Mouse (Mus musculus) liver, embryonic 12.5 days (tissue): Measurements from ENCODE around the gene Nudt9. TPM values are rescaled to one million over a fixed set of nuclear protein-coding genes. Genes with fewer than 3 reads are reported as not detected.
A peak's percentile ranks its signal among the peaks of the same experiment; 100 is the strongest.

ENCODE experiments used
- ATAC-seq: fragments of 200-750 bp; cut with Nextera tagmentation; 2 replicates; pipeline ENCODE4 v1.8.0; 2017; ENCODE audit warnings: moderate number of reproducible peaks, mild to moderate bottlenecking, moderate library complexity
- H3K27ac ChIP-seq: fragments of 300-500 bp; sonication (generic); 2 replicates; pipeline ENCODE4 v1.5.1; 2016; ENCODE audit warnings: mild to moderate bottlenecking
- H3K27me3 ChIP-seq: fragments of 300-500 bp; sonication (generic); replicated peaks from 2 replicates; pipeline ENCODE4 v1.6.1; 2016; ENCODE audit warnings: mild to moderate bottlenecking, moderate library complexity
- H3K36me3 ChIP-seq: fragments of 300-500 bp; sonication (generic); 2 replicates; pipeline ENCODE4 v1.6.1; 2016; ENCODE audit warnings: mild to moderate bottlenecking, moderate library complexity
- H3K4me1 ChIP-seq: fragments of 300-500 bp; sonication (generic); 2 replicates; pipeline ENCODE4 v1.6.1; 2016
- H3K4me2 ChIP-seq: fragments of 300-500 bp; sonication (generic); 2 replicates; pipeline ENCODE4 v1.6.1; 2016; ENCODE audit warnings: mild to moderate bottlenecking, moderate library complexity
- H3K4me3 ChIP-seq: fragments of 300-500 bp; sonication (generic); 2 replicates; pipeline ENCODE4 v1.5.1; 2016; ENCODE audit warnings: mild to moderate bottlenecking, moderate library complexity
- H3K9ac ChIP-seq: fragments of 300-500 bp; sonication (generic); 2 replicates; pipeline ENCODE4 v1.6.1; 2016; ENCODE audit warnings: mild to moderate bottlenecking, moderate library complexity
- H3K9me3 ChIP-seq: fragments of 300-500 bp; sonication (generic); replicated peaks from 2 replicates; pipeline ENCODE4 v1.6.1; 2016; ENCODE audit warnings: mild to moderate bottlenecking, moderate library complexity
- WGBS: fragments of 180-500 bp; shearing (Covaris S2); methylation state at CpG from one replicate; pipeline ENCODE4 v1.1.7; 2016; ENCODE audit not compliant: insufficient replicate concordance; 5-methylcytosine and 5-hydroxymethylcytosine counted together
- polyA plus RNA-seq: library from polyadenylated mRNA; unstranded; fragments of >200 nt; fragmentation: Nextera tagmentation; extraction: Ambion mirVana; gene quantifications from 2 replicates; pipeline ENCODE4 v1.2.1, GENCODE M21; 2016

Gene Nudt9
- polyA plus RNA-seq, 1 experiment from 2014 or later: 88.9 TPM

DNA sequence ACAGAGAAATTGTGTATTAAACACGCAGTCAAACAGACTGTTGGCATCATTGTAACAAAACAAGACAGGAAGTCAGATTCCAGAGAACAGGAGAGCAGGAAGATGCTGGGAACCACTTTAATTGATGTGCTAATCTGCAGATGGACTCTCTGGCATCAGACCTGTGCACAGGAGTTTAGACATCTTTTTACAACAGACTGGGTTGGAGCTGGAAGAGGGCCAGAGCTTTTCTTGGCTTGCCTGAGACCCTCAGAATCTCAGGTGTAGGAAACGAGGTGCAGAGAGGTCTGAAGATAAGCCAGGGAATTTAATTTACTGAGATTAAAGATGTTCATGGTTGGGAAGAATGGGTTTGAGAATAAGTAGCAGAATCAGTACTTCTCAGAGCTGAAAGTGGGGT lies 43.6 kb downstream of the Nudt9 start:
- 63% methylated on average over 2 of the region's 2 CpGs for WGBS

DNA sequence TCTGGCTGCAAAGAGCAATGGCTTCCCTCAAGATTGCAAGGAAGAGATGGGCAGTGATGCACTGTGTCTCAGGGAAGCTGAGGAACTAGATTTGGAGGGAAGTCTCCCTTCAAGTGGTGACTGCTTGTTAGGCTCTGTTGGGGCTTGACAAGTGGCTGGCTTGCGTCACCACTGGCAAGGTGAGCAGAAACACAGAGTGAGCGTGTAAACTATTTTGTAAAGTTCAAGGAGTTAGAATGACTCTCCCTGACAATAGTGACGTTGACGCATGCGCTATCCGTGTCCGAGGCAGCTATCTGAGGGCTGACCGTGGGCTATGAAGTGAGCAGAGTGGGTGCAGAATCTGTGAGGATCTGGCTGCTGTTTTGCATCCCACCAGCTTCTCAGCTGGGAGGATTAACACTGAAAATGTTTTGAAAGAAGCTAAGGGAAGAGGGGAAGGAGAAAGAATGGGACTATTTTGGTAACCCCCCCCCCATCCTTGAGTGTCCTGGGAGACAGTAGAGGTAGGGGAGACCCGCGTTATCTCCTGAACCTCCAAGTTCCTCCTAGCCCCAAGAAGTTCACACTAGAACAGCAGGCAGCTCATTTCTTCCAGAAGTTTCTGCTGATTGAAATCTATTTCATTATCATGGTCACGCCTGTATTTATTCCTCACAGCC lies 49.4 kb downstream of the Nudt9 start:
- H3K27ac ChIP-seq: no peak overlapping the region
- no peak overlapping the region for H3K9ac ChIP-seq
- H3K9me3 ChIP-seq: no peaks in the 10 kb centered on the region
- no peaks in the 10 kb centered on the region for H3K36me3 ChIP-seq
- no peak overlapping the region for H3K4me3 ChIP-seq
- no peaks in the 10 kb centered on the region for H3K4me1 ChIP-seq
- H3K27me3 ChIP-seq: no peaks in the 10 kb centered on the region
- WGBS: 61% methylated on average over 11 of the region's 11 CpGs
- ATAC-seq: no peak
- H3K4me2 ChIP-seq: no peak overlapping the region

More for the DNA sequence above, 43.6 kb downstream of the Nudt9 start:
- Histone ChIP-seq H3K4me3 (no peak overlapping the region), H3K9ac (no peak overlapping the region), H3K4me2 (no peak overlapping the region), H3K9me3 (no peaks in the 10 kb centered on the region), H3K36me3 (no peaks in the 10 kb centered on the region), H3K4me1 (no peaks in the 10 kb centered on the region), H3K27me3 (no peaks in the 10 kb centered on the region), H3K27ac (no peak overlapping the region)
- ATAC-seq: no peak

GRCm38 (mm10) chr5:104096078-104096938 lies 50.2 kb downstream of the Nudt9 start:
- Histone ChIP-seq H3K9ac (no peak overlapping the region), H3K4me3 (no peak overlapping the region), H3K27me3 (no peaks in the 10 kb centered on the region), H3K4me2 (no peak overlapping the region), H3K27ac (no peak overlapping the region), H3K4me1 (no peaks in the 10 kb centered on the region), H3K36me3 (no peaks in the 10 kb centered on the region), H3K9me3 (no peaks in the 10 kb centered on the region)
- ATAC-seq: no peak
- 65% methylated on average over 16 of the region's 16 CpGs for WGBS

DNA sequence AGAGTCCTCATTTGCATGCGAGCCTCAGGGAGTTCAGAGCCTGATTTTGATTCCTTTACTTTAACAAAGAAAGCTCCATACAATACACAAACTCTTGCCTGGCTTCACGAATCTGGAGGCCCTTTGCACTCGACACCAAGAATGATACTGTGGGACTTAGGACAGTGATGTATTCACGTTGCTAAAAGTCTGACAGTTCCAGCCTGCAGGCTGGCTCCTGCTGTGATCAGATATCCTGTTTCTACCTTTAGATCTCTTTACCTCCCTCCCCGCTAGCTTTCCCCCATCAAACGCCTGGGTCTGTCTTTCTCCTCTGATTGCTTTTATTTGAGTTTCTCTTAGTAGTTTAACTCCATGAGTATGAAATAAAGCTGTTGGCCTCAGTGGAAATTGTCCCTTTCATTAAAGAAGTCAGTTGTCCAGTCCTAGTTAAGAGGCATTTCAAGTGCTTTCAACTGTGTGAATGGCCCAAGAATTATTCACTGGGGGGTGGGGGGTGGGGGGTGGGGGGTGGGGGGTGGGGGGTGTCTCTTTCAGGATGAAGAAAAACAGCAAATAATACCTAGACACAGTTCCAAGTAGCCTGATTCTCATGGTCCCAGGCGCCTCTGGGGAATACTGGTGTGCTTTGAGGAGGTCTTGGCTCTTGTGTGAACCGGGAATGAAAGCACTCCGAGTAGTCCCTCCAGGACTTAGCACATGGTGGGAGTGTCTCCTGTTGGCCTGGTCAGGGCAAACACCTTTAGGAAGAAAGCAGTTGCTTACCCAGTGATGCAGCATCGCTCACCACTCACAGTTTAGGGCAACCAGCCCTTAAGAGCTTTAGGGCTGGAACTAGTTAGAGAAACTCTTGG lies 55.8 kb downstream of the Nudt9 start:
- no peak for ATAC-seq
- no peak overlapping the region for H3K9ac ChIP-seq
- H3K27ac ChIP-seq: no peak overlapping the region

DNA sequence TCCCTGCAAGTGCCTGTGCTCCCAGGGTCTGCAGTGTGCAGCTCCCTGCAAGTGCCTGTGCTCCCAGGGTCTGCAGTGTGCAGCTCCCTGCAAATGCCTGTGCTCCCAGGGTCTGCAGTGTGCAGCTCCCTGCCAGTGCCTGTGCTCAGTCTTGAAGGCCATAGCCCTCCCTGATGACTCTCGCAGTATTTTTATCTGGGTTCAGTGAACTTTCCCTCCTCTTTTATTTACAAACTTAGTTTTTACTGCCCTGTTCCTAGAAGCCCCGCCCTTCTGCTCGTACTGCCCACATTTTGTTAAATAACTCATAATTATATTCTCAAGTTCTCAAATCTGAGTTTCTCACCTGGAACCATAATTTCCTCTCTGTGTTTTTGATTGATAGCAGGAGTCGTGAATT lies 57.1 kb downstream of the Nudt9 start:
- no peak overlapping the region for H3K27ac ChIP-seq
- H3K4me2 ChIP-seq: no peak overlapping the region
- peaks cover 8% of the 10 kb centered on the region; the same call in 1 of the 2 replicates for H3K4me1 ChIP-seq
- H3K9me3 ChIP-seq: no peaks in the 10 kb centered on the region
- ATAC-seq: no peak
- H3K4me3 ChIP-seq: no peak overlapping the region
- no peaks in the 10 kb centered on the region for H3K36me3 ChIP-seq
- H3K27me3 ChIP-seq: no peaks in the 10 kb centered on the region
- H3K9ac ChIP-seq: no peak overlapping the region
- WGBS: 46% methylated on average over 4 of the region's 4 CpGs

More for the DNA sequence above, 55.8 kb downstream of the Nudt9 start:
- 29% methylated on average over 10 of the region's 10 CpGs for WGBS
- peaks cover 8% of the 10 kb centered on the region; the same call in 1 of the 2 replicates for H3K4me1 ChIP-seq
- no peak overlapping the region for H3K4me2 ChIP-seq
- H3K36me3 ChIP-seq: no peaks in the 10 kb centered on the region
- H3K9me3 ChIP-seq: no peaks in the 10 kb centered on the region
- no peak overlapping the region for H3K4me3 ChIP-seq
- no peaks in the 10 kb centered on the region for H3K27me3 ChIP-seq

DNA sequence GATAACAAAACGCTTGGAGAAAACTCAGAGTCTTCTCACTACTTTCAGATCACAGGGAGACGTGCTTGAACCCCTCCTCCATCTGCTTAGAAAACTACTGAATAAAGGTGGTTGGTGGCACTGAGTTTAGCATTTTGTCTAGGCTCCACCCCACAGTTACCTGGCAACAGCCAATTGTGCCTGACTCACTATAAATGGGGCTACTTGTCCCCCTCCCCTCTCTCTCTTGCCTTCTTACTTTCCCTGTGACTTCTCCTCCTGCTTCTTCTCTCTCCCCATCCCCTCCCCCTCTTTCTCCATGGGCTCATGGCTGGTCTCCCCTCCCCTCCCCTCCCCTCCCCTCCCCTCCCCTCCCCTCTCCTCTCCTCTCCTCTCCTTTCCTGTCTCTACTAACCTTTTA lies 58.0 kb downstream of the Nudt9 start:
- no peak overlapping the region for H3K4me3 ChIP-seq
- no peak overlapping the region for H3K9ac ChIP-seq
- no peaks in the 10 kb centered on the region for H3K27me3 ChIP-seq
- no peaks in the 10 kb centered on the region for H3K9me3 ChIP-seq
- no peak for ATAC-seq
- WGBS: 55% methylated on average over 2 of the region's 2 CpGs
- no peaks in the 10 kb centered on the region for H3K36me3 ChIP-seq
- H3K4me2 ChIP-seq: no peak overlapping the region
- peaks cover 8% of the 10 kb centered on the region; the same call in 1 of the 2 replicates for H3K4me1 ChIP-seq
- no peak overlapping the region for H3K27ac ChIP-seq

DNA sequence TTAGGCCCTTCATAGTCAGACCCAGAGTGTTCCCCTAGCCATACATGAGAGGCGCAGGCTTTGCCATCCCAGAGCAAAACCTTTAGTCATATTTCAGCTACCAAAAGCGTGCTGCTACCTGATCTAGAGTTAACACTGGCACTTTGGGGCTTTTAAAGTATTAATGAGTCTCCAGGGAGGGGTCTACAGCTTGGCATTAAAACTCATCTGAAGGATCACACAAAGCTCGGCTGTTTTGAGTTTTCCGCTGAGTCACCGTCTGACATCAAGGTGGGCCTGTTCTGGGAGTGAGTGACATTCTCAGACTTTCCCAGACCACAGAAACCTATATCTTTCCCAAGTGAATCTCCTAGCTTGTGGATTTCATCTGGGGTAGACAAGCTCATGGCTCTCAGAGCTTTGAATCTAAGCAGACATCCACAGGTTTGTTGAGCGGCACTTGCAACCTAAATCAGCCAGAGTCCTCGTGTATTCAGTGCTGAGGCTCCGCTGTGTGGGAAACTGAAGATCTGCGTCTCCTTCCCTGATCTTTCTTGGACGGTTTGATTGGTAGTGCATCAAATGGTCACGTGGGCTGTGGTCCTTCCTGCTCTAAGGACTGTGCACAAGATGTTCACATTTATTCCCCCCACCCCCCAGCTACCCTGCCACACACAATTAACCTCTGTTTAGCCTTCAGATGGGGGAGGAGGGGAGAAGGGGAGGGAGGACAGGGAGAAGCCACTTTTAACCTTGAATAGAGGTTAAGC lies 62.2 kb downstream of the Nudt9 start:
- Histone ChIP-seq H3K4me1 (peaks cover 3% of the 10 kb centered on the region; the same call in 1 of the 2 replicates), H3K9me3 (no peaks in the 10 kb centered on the region), H3K4me2 (peak overlapping the region; percentile 14), H3K27me3 (no peaks in the 10 kb centered on the region), H3K27ac (no peak overlapping the region), H3K4me3 (no peak overlapping the region), H3K9ac (no peak overlapping the region), H3K36me3 (no peaks in the 10 kb centered on the region)
- 56% methylated on average over 11 of the region's 11 CpGs for WGBS
- ATAC-seq: no peak

GRCm38 (mm10) chr5:104108879-104109369 lies 62.8 kb downstream of the Nudt9 start:
- no peaks in the 10 kb centered on the region for H3K36me3 ChIP-seq
- H3K4me2 ChIP-seq: peak overlapping the region; percentile 14
- H3K9ac ChIP-seq: no peak overlapping the region
- 21% methylated on average over 18 of the region's 18 CpGs for WGBS
- no peak overlapping the region for H3K27ac ChIP-seq
- H3K4me1 ChIP-seq: peaks cover 3% of the 10 kb centered on the region; the same call in 1 of the 2 replicates
- H3K9me3 ChIP-seq: no peaks in the 10 kb centered on the region
- H3K4me3 ChIP-seq: no peak overlapping the region
- no peak for ATAC-seq
- no peaks in the 10 kb centered on the region for H3K27me3 ChIP-seq

GRCm38 (mm10) chr5:104109516-104109915 lies 63.4 kb downstream of the Nudt9 start:
- no peak overlapping the region for H3K4me3 ChIP-seq
- H3K27ac ChIP-seq: no peak overlapping the region
- no peak overlapping the region for H3K9ac ChIP-seq
- no peaks in the 10 kb centered on the region for H3K9me3 ChIP-seq
- H3K36me3 ChIP-seq: no peaks in the 10 kb centered on the region
- WGBS: 42% methylated on average over 3 of the region's 3 CpGs
- H3K27me3 ChIP-seq: no peaks in the 10 kb centered on the region
- no peak overlapping the region; the same call in 1 of the 2 replicates for H3K4me2 ChIP-seq
- peaks cover 3% of the 10 kb centered on the region; the same call in 1 of the 2 replicates for H3K4me1 ChIP-seq
- 0 out of 2 replicates have a peak, but pooled peaks have one; percentile 37 for ATAC-seq

DNA sequence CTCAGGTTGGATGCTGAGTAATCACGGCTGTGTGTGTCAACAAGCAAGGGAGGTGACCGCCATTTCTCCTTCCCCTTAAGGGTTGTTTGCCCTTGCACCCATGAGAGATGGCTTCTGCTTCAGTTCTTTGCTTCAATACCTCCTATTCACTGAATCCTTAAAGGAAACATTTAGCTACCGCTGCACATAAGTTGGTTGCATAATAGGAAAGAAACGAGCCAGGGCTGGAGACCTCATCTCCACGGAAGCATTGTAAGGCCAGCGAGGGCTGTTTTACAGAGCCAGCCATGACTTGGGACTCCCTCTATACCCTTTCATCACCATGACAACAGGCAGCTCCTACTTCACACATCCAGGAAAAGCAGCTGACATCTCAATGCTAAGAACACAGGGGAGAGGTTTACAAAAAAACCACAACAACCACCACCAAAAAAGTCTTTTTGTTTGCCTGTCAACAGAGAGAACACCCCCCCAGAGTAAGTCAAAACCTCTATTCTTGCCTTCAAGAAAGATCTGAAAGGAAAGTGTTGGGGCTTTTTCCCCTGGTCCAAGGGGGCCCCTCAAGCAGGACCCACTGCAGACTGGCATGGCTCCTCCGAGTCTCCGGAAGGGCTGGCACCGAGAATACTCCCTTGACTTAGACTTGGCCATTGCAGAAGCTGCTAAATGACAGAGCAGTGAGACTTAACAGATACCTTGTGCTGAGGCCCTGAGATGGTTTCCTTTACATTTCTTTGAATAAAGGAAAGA lies 64.2 kb downstream of the Nudt9 start:
- H3K9ac ChIP-seq: no peak overlapping the region
- H3K27me3 ChIP-seq: no peaks in the 10 kb centered on the region
- no peak overlapping the region for H3K4me2 ChIP-seq
- WGBS: 40% methylated on average over 9 of the region's 9 CpGs
- no peak overlapping the region for H3K4me3 ChIP-seq
- H3K36me3 ChIP-seq: no peaks in the 10 kb centered on the region
- H3K9me3 ChIP-seq: no peaks in the 10 kb centered on the region
- H3K4me1 ChIP-seq: peaks cover 3% of the 10 kb centered on the region; the same call in 1 of the 2 replicates
- H3K27ac ChIP-seq: no peak overlapping the region; the same call in 1 of the 2 replicates
- no peak for ATAC-seq
